Mouse (Mus musculus) stomach, embryonic 16.5 days (tissue): ENCODE data around the gene Gclc. TPM values are rescaled to one million over a fixed set of nuclear protein-coding genes. Genes with fewer than 3 reads are reported as not detected.

Experiments used
- polyA plus RNA-seq: library from polyadenylated mRNA; unstranded; fragments of >200 nt; fragmentation: Nextera tagmentation; extraction: Ambion mirVana; gene quantifications from 2 replicates; pipeline ENCODE4 v1.2.1, GENCODE M21; 2015

Gene Gclc
- polyA plus RNA-seq, 1 experiment from 2014 or later: 10.9 TPM

Other genes starting within 250 kb of the Gclc start
- gene Lrrc1, start 209.7 kb upstream of the Gclc start, polyA plus RNA-seq: 17.7 and 19.2 TPM in 2 replicates
- 0.37 and 6.6 TPM in 2 replicates for gene Klhl31, start 118.0 kb upstream of the Gclc start, polyA plus RNA-seq
- gene Elovl5, start 162.8 kb downstream of the Gclc start, polyA plus RNA-seq: 66.8 and 67.6 TPM in 2 replicates